Mouse (Mus musculus) stomach, embryonic 16.5 days (tissue): ENCODE measurements around the gene Pradc1. TPM values are rescaled to one million over a fixed set of nuclear protein-coding genes. Genes with fewer than 3 reads are reported as not detected.

Experiments
- polyA plus RNA-seq: library from polyadenylated mRNA; unstranded; fragments of >200 nt; fragmentation: Nextera tagmentation; extraction: Ambion mirVana; gene quantifications from 2 replicates; pipeline ENCODE4 v1.2.1, GENCODE M21; 2015

Pradc1 gene
- polyA plus RNA-seq, 1 experiment from 2014 or later, result 39.1 TPM

Other genes with a start within 250 kb of the Pradc1 start
- gene Sfxn5, start 118.5 kb downstream of the Pradc1 start, polyA plus RNA-seq, result 10.7 and 11.0 TPM in 2 replicates
- 10.1 and 10.2 TPM in 2 replicates for gene Rab11fip5, start 77.3 kb downstream of the Pradc1 start, polyA plus RNA-seq
- gene Noto, start 28.1 kb downstream of the Pradc1 start, polyA plus RNA-seq, result not detected in 2 replicates
- 41.6 and 43.1 TPM in 2 replicates for gene Smyd5, start 20.0 kb downstream of the Pradc1 start, polyA plus RNA-seq
- gene Cct7, start 456 bp downstream of the Pradc1 start, polyA plus RNA-seq, result 415 and 427 TPM in 2 replicates
- 0.17 and 0.22 TPM in 2 replicates for gene Fbxo41, start 51.0 kb upstream of the Pradc1 start, polyA plus RNA-seq
- not detected in 2 replicates for gene Egr4, start 61.6 kb upstream of the Pradc1 start, polyA plus RNA-seq
- gene Alms1, start 135.6 kb upstream of the Pradc1 start, polyA plus RNA-seq, result 3.1 and 3.8 TPM in 2 replicates